Mouse (Mus musculus) myocyte (in vitro differentiated cells): ENCODE measurements at regions not wholly inside any gene's neighbourhood (a gene's known extent, or its start where the extent isn't known, plus 50 kb on each side); places are given as distances from the start of the nearest gene placed in this dataset.

Experiments used
- H3K27me3 ChIP-seq: one replicate; pipeline ENCODE4 v1.6.1; 2011; ENCODE audit not compliant: control insufficient read depth, insufficient read depth, insufficient read length
- H3K36me3 ChIP-seq: one replicate; pipeline ENCODE4 v1.6.1; 2011; ENCODE audit not compliant: control insufficient read depth, insufficient read depth
- H3K4me2 ChIP-seq: one replicate; pipeline ENCODE4 v1.6.1; 2011; ENCODE audit warnings: low read depth, control low read depth
- H3K4me3 ChIP-seq: one replicate; pipeline ENCODE4 v1.5.1; 2011; ENCODE audit warnings: mild to moderate bottlenecking, control low read depth, moderate library complexity
- H3K79me2 ChIP-seq: one replicate; pipeline ENCODE4 v1.6.1; 2011; ENCODE audit not compliant: control insufficient read depth, insufficient read depth
- H3ac ChIP-seq: one replicate; pipeline ENCODE4 v1.6.1; 2011; ENCODE audit not compliant: control insufficient read depth, insufficient read length
- REST ChIP-seq: IDR thresholded peaks from one replicate; pipeline ENCODE4 v1.6.1; 2011; ENCODE audit warnings: mild to moderate bottlenecking, control low read depth, moderate library complexity; ENCODE audit not compliant: insufficient read depth, insufficient read length

- no peak overlapping the region for H3K4me2 ChIP-seq
- no peak for TF ChIP-seq REST
These were observed 54.8 kb upstream of the Cep162 start for GRCm38 (mm10) chr9:87310150-87310549.

More at GRCm38 (mm10) chr9:87310150-87310549, 54.8 kb upstream of the Cep162 start:
- H3ac ChIP-seq, result no peak overlapping the region
- no peak overlapping the region for H3K4me3 ChIP-seq
- H3K36me3 ChIP-seq, result no peaks in the 10 kb centered on the region
- H3K79me2 ChIP-seq, result no peaks in the 10 kb centered on the region
- H3K27me3 ChIP-seq, result no peaks in the 10 kb centered on the region
